Mouse (Mus musculus): ENCODE measurements at regions not wholly inside any gene's neighbourhood (a gene's known extent, or its start where the extent isn't known, plus 50 kb on each side); places are given as distances from the start of the nearest gene placed in this dataset.

DNA sequence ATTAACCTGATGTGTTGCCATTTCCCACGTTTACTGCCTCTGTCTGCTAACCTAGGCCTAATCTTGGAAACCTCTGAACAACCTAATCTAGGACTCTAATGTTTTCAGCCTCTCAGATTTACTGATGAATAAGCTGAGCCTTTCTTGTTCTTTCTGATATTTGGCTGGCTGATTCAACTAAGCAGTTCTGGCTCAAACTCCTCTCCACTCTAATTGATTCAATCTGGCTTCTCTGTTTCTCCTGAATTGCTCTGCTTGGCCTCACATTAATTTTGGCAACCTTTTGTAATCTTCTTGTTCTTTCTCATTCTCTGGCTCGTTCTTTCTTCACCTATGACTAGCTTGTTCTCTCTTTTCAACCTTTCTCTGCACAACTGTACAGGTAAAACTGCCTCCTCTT is 1561.2 kb upstream of the Zeb2 start:
- DNase-seq = no peak

DNA sequence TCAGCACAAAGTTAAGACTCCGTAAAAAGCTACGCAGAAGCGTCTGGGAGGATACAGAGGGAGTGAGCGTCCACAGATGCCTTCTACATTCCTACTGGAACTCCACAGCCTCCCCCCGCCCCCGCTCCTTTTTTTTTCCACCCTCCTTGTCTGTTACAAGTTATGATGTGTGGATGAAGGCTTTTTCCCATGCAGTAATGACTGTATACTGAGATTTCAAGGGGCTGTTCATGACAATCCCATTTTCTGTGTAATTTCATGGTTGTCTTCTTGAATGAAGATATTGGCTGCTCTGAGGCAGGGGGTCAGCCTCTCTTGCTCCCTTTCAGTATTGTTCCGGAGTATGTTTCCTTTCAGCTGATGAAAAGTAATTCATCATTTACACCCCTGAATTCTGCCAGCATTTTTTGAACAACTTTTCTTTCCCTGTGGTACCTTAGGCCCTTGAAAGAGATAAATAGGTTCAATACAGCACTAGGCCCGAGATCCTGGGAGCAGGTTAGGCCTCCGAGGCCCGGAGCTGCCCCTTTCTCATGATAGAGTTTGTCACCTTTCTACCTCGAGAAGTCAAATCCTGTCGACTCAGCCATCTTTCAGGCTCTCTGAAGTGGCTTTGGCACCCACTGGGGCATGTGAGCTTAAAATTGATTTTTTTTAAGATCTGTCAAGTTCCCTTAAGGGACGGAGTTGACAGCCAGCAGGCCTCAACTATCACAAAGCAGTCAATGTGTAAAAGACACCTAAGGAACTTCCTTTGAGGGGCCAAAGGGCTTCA is 1552.5 kb upstream of the Zeb2 start:
- DNase-seq = no peak

GRCm38 (mm10) chr2:46666990-46667337 is 1549.8 kb upstream of the Zeb2 start:
- no peak for DNase-seq

DNA sequence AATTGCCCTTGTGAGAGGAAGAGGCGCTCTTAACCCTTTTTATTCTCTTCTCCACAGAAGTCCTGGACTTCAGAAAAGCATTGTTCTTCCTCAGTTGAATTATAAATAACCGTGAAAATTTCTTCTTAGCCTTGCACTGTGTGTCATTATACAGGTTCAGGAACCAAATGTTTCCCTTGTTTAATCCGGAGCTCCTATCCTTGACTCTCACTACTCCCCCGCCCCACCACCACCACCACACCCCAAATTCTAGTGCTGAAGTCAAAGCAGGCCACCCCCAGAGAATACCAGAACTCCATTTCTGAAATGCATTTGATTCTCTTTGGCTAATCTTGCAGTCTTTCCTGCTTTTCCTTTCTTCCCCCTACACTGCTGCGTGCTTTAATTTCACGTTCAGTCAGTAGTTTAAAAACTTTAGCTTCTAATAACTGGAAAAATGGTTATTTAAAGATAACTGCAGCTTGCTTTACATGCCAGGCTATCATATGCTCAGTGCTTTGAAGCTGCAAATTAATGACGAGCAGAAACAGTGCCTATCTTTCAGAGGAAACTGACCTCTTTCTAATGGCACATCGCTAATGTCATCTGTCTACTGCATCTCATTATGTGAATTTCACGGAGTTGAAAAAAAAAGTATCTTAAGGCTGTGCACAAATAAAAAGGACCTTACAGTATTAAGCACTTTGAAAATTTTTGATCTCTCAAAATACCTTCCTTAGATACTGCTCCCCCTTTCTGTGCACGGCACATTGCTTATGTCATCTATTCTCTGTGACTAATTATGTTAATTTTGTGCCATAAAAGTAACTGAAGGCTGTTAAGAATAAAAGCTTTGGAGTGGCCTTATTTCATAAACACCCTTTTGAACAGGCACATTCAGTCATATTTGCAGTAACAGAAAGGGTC is 1549.1 kb upstream of the Zeb2 start:
- no peak for DNase-seq

DNA sequence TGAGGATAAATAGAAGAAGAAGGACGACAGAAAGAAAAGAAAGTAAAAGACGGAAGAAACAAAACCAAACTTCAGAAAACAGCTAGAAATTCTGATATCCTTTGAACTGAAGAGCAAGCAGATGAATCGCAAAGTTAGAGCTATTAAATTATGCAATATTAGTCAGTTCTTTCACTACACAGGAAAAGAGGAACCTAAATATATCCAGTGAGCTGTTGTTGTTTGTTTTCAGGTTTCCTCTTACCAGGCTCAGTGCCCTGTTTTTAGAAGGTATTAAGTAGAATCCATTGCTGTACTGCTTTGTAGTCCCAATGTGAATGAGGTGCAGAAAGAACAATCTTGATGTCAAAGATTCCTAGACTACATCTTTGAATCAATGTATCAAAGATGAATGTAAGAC is 1544.7 kb upstream of the Zeb2 start:
- no peak for DNase-seq

DNA sequence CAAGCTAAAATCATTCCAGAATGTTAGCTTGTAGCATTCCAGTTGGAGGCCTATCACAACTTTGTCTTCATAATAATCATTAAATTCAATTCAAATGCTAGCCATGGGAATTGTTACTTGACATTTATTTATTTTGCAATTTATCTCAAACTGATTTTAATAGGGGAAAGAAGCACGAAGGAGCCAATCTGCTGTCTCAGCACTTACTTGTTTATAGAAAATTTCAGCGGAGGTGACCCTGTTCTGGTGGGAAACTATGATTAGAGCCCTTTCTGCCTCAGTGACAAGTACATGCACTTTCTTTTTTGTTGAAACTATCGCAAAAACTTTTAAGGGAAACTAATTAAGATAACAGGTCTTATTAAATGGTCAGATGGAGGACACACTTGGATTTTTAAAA is 1543.4 kb upstream of the Zeb2 start:
- DNase-seq = no peak

DNA sequence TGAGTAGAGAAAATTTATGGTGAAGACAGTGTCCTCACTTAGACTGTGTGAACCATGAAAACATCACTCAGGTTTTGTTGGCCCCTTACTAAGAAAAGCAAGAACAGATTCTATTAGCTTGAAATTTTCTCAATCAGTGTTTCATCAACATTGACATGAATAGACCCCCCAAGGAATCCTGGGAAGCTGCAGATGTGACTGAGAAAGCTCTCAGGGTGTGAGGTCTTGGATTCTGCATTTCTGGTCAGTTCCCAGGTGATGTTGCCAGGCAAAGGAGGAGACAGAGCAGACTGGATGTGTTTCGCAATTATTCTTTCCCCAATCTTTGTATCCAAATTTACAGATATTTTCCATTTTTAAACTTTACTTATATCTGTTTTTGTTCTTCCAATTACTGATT is 1538.1 kb upstream of the Zeb2 start:
- DNase-seq = no peak

DNA sequence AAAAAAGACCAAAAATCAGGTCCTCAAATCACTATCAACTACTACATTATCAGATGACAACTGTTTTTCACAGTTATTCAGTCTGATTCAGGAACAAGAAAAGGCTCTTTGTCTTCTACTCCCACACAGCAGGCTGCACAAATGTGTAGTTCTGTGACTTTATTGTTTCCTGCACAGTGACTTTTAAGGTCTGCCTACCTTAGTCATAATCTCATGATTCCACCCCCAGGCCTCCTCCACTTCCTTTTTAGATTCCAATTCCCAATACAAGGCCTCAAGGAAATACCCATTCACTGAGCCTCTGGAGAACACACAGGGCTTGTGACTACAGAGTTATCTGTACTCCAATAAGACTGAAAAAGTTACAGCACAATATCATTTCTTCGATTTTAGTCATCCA is 1535.4 kb upstream of the Zeb2 start:
- DNase-seq = no peak

DNA sequence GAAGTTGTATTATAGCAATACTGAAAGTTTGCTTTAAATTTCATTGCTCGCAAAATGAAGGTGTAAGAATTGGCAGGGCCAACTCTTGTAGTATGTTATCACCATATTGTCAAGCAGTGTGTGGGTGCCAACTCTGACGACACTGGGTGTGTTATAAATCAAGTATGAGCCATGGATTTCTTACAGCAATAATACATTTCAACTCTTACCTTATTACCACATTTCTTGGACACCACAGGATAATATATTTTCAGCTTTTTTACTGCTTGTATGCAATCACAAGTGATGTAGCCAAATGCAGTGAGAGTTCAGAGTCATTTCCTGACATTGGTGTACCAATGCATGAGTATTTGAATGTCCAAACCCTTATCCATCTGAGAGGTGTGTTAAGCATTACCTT is 1529.2 kb upstream of the Zeb2 start:
- DNase-seq = no peak

DNA sequence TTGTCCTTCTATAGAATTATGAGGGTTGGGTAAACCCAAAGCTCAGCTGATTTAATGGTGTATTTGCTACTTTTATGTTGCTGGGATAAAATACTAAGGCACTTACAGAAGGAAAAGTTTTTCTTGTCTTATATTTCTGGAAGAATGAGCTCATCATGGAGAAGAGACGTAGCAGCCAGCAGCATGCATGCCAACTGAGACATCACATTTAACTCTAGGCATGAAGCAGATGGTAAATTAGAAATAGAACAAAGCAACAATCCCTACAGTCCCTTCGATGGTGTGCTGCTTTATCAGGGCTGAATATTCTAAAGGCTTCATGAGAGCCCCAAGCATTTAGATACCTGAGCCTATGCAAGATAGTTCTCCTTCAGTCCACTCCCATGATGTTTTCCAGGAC is 1492.0 kb upstream of the Zeb2 start:
- DNase-seq = no peak

DNA sequence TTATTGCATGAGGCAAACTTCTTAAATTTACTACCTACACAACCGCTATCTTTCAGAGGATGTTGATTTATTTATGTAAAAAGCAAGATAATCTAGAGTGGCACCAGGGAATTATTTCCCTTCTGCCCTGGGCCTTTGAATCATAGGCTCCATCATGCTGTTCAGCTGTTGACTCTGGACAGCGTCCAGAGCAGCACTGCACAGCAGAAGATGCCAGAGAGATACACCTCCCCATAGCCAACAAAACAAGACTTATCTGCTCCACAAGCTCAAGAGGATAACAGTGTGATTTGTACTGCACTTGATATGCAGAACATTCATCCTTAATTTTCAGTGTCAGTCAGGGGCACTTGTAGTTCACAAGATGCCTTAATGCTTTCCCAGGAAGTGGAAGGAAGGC is 1464.6 kb upstream of the Zeb2 start:
- DNase-seq = no peak

DNA sequence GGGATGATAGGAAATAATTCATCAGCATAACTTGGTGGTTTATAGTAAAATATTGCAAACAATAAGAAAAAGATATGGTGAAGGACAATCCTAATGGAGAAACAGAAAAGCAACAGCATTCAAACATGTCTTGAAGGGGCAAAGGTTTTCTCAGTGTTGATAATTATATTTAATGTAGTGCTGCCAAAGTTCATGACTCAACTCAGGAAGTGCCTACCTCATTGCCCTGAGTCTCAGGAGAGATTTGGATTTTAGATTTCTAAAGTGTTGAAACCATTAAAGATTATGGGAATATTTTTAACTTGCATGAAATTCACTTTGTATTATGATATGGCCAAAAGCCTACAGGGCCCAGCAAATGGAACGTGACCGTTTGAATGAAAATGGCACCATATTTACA is 1453.2 kb upstream of the Zeb2 start:
- no peak for DNase-seq

- no peak for DNase-seq
Measured at GRCm38 (mm10) chr2:46533395-46533794, 1416.2 kb upstream of the Zeb2 start.

GRCm38 (mm10) chr2:46530686-46531085 is 1413.5 kb upstream of the Zeb2 start:
- DNase-seq = no peak

- no peak for DNase-seq
Measured at GRCm38 (mm10) chr2:46525223-46525622, 1408.0 kb upstream of the Zeb2 start.

GRCm38 (mm10) chr2:46524625-46525024 is 1407.4 kb upstream of the Zeb2 start:
- no peak for DNase-seq

GRCm38 (mm10) chr2:46521147-46521965 is 1404.2 kb upstream of the Zeb2 start:
- DNase-seq = no peak

DNA sequence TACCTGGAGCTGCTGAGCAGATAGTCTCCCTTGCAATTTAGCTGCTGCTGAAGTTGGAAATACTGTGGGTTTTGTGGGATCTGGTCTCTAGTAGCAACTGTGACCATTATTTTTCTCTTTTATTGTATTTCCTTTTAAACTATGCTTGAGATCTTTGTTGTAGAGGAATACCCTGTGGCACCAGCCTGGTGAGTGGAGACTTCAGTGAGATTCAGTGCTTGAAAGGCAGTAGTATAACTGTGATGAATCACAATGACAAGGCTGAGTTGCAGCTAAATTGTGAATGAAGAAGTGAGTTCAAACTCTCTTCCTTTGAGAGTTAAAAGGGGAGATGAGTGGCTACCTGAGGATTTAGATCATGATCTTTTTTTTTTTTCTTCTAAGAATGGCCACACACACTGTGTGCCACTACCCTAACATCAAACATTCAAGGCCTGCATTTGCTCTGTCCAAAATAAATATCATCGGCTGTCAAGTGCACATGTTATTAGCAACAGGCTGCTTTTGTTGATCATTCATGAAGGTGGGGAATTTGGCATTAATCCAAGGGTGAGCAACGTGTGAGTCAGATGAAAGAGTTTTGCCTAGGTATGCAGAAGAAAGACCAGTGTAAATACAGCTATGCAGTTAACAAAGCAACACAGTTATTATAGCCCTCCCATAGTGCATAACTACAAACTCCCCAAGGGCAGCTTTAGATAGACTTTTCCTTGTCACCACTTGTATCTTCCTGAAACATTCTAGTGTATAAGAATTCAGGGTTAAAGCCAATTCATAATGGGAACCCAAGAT is 1395.2 kb upstream of the Zeb2 start:
- DNase-seq = no peak

- DNase-seq = no peak
Measured at GRCm38 (mm10) chr2:46506951-46507350, 1389.8 kb upstream of the Zeb2 start.

DNA sequence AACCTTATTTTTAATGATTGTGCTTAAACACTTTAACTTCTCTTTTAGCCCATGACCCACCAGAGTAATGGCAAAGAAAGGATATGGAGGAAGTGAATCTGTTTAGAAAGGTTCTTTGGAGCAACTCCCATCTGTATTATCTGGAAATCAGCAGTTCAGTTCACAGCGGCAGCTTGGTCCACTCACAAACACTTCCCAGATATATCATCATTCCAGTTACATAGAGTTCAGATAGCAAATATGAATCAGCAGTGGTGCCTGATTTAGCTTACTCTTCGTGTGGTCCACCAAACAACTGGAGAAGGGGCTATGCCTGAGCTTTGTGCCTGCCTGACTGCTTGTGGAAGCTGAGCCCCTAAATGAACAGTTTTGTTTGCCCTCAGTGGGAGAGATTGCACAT is 1385.9 kb upstream of the Zeb2 start:
- no peak for DNase-seq

- DNase-seq = no peak
Measured at GRCm38 (mm10) chr2:46492299-46492698, 1375.1 kb upstream of the Zeb2 start.

DNA sequence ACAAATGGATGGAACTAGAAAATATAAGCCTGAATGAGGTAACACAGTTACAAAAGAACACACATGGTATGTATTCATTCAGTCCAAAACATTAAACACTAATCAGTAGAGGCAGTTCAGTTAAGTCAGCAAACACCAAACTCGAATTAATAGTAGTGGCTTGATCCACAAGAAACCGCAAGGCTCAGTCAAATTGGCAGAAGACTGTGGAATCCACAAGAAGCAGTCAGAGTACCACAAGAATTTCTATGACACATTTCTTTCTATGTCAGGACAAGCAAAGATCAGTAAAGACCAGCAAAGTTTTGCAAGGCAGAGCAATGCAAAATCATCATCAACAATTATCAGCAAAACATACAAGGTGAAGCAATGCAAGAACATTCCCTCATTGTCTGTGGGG is 1373.9 kb upstream of the Zeb2 start:
- DNase-seq = no peak
